Mouse (Mus musculus) c-Kit-positive CD71-positive TER-119-positive erythroid progenitor cells, embryonic 14.5 days (primary cell): Measurements from ENCODE around the gene Ebf1.

Source experiments
- DNase-seq: peaks from one replicate; pipeline ENCODE4 v3.0.0-alpha.2; 2013; ENCODE audit warnings: low spot score

Ebf1 gene

DNA sequence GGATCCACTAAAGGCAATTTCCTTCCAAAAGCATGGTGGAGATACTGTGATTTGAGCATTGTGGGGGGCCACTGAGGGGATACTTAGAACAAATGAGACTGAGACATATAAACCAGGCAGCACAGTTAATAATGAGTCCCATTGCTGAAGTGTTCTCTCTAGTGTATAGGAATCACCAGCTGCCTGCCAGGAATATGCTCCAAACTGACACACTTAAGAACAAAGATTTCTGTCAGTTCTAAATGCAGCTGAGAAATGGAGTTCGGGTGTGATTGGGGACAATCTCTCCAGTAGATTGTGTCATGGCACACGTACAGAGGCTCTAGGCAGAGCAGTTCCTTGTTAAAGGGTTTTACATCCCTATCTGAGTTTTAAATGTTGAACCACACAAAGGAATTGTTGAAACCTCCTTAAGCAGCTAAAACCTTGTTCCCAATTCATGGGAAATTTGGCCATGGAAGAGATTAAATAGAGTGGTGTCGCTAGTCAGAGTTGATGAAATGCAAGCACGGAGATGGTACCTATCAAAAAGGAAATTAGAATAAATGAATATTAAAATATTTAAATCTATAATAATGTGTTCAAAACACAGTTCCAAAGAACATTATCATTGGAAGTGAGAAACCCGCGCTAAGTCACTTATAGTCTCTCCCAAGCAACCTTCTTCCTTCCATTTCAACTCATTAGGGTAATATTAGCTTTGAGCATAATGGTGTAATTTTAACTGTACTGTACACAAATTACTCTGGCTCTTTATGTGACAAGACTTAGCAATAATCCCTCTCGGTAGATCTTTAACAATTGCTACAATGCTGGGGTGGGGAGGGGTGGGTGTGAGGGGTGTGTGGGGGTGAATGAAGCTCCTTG lies 438.9 kb downstream of the Ebf1 start:
- DNase-seq: no peak
